Mouse (Mus musculus) G1E (cell line): ENCODE measurements around the gene Npas3. TPM values are rescaled to one million over a fixed set of nuclear protein-coding genes. Genes with fewer than 3 reads are reported as not detected.

Source experiments
- ATAC-seq: 2 replicates; pipeline ENCODE4 v1.8.0; 2016; ENCODE audit warnings: mild to moderate bottlenecking; ENCODE audit not compliant: insufficient number of reproducible peaks, poor library complexity, low FRiP score, severe bottlenecking; ENCODE audit errors: extremely low read depth
- DNase-seq: peaks from one replicate; pipeline ENCODE4 v3.0.0; 2012; ENCODE audit warnings: low spot score
- H3K27me3 ChIP-seq: 2 replicates; pipeline ENCODE4 v1.6.1; 2012; ENCODE audit warnings: mild to moderate bottlenecking, low read length, inconsistent platforms; ENCODE audit not compliant: insufficient read depth
- H3K36me3 ChIP-seq: replicated peaks from 2 replicates; pipeline ENCODE3; 2012; ENCODE audit warnings: mild to moderate bottlenecking, inconsistent platforms
- H3K4me1 ChIP-seq: 2 replicates; pipeline ENCODE4 v1.6.1; 2012; ENCODE audit warnings: low read depth, low read length, inconsistent platforms, mixed read lengths; ENCODE audit not compliant: insufficient read depth
- H3K4me3 ChIP-seq: 2 replicates; pipeline ENCODE4 v1.5.1; 2012; ENCODE audit warnings: low read depth, mild to moderate bottlenecking, inconsistent platforms, low read length, moderate library complexity, mixed read lengths
- H3K9me3 ChIP-seq: replicated peaks from 2 replicates; pipeline ENCODE4 v1.6.1; 2012; ENCODE audit warnings: inconsistent platforms
- CTCF ChIP-seq: IDR thresholded peaks from 2 replicates; pipeline ENCODE4 v1.5.1; 2012; ENCODE audit warnings: low read depth, low read length, inconsistent platforms, mixed read lengths
- GATA1 ChIP-seq: IDR thresholded peaks from 2 replicates; pipeline ENCODE4 v1.6.1; 2012; ENCODE audit warnings: borderline replicate concordance, low read length, inconsistent platforms, mixed read lengths
- GATA2 ChIP-seq: IDR thresholded peaks from 2 replicates; pipeline ENCODE4 v1.6.1; 2012; ENCODE audit warnings: low read depth, low read length, inconsistent platforms, borderline replicate concordance
- POLR2AphosphoS5 ChIP-seq: IDR thresholded peaks from 2 replicates; pipeline ENCODE4 v1.6.1; 2012; ENCODE audit warnings: low read depth, low read length, inconsistent platforms; ENCODE audit not compliant: insufficient replicate concordance
- TAL1 ChIP-seq: conservative IDR thresholded peaks from 2 replicates; pipeline ENCODE4 v1.6.1; 2012; ENCODE audit warnings: low read depth, low read length, inconsistent platforms, mixed read lengths
- polyA plus RNA-seq: library from polyadenylated mRNA; stranded (reverse); fragments of >175 nt; gene quantifications from 2 replicates; pipeline ENCODE4 v1.2.3, GENCODE M21; 2012
- total RNA-seq, 2 experiments: library from RNA; stranded (forward) in 1 of 2; stranded (reverse) in 1 of 2; fragments of 200-1000 nt in 1 of 2; fragments of >200 nt in 1 of 2; fragmentation: Nextera tagmentation in 1 of 2; gene quantifications; 2 replicates each; pipeline ENCODE4 v1.2.3; 2014 to 2017

Gene Npas3
- total and polyA plus RNA-seq, 3 experiments, result 0.11 TPM; not detected in 2

- peaks cover 30% of the 10 kb centered on the region for H3K9me3 ChIP-seq
- ATAC-seq (no peak), DNase-seq (no peak)
These were observed 219.1 kb downstream of the Npas3 start for GRCm38 (mm10) chr12:53467549-53467948.

GRCm38 (mm10) chr12:53474486-53474885 is 226.0 kb downstream of the Npas3 start:
- DNase-seq (no peak), ATAC-seq (no peak)
- Histone ChIP-seq H3K36me3 (no peaks in the 10 kb centered on the region), H3K9me3 (peaks cover 28% of the 10 kb centered on the region), H3K4me1 (no peaks in the 10 kb centered on the region), H3K4me3 (no peak overlapping the region), H3K27me3 (no peaks in the 10 kb centered on the region)
- TF ChIP-seq CTCF (no peak), POLR2AphosphoS5 (no peak), TAL1 (no peak), GATA1 (no peak), GATA2 (no peak)

More at GRCm38 (mm10) chr12:53467549-53467948, 219.1 kb downstream of the Npas3 start:
- no peaks in the 10 kb centered on the region for H3K27me3 ChIP-seq
- TF ChIP-seq TAL1, result no peak
- no peak for TF ChIP-seq GATA1
- TF ChIP-seq GATA2, result no peak
- TF ChIP-seq POLR2AphosphoS5, result no peak
- TF ChIP-seq CTCF, result no peak
- H3K4me1 ChIP-seq, result no peaks in the 10 kb centered on the region
- no peaks in the 10 kb centered on the region for H3K36me3 ChIP-seq
- H3K4me3 ChIP-seq, result no peak overlapping the region

- ATAC-seq, result no peak
- TF ChIP-seq GATA1 (no peak), CTCF (no peak), TAL1 (no peak), GATA2 (no peak), POLR2AphosphoS5 (no peak)
- no peaks in the 10 kb centered on the region for H3K36me3 ChIP-seq
These were observed 236.4 kb downstream of the Npas3 start for GRCm38 (mm10) chr12:53484924-53485323.

GRCm38 (mm10) chr12:53496386-53496785 is 247.9 kb downstream of the Npas3 start:
- TF ChIP-seq CTCF, result no peak
- ATAC-seq (no peak), DNase-seq (no peak)
- Histone ChIP-seq H3K4me3 (no peak overlapping the region), H3K9me3 (peaks cover 12% of the 10 kb centered on the region), H3K27me3 (no peaks in the 10 kb centered on the region), H3K4me1 (no peaks in the 10 kb centered on the region), H3K36me3 (no peaks in the 10 kb centered on the region)

More at GRCm38 (mm10) chr12:53484924-53485323, 236.4 kb downstream of the Npas3 start:
- H3K9me3 ChIP-seq, result peaks cover 41% of the 10 kb centered on the region
- H3K4me1 ChIP-seq, result no peaks in the 10 kb centered on the region
- no peak for DNase-seq
- no peaks in the 10 kb centered on the region for H3K27me3 ChIP-seq
- no peak overlapping the region for H3K4me3 ChIP-seq

GRCm38 (mm10) chr12:53514885-53515284 is 266.4 kb downstream of the Npas3 start:
- Histone ChIP-seq H3K27me3 (no peaks in the 10 kb centered on the region), H3K4me3 (no peak overlapping the region)
- ATAC-seq, result no peak

GRCm38 (mm10) chr12:53519556-53519955 is 271.1 kb downstream of the Npas3 start:
- Histone ChIP-seq H3K4me3 (no peak overlapping the region), H3K9me3 (peaks cover 19% of the 10 kb centered on the region), H3K36me3 (no peaks in the 10 kb centered on the region), H3K27me3 (no peaks in the 10 kb centered on the region), H3K4me1 (no peaks in the 10 kb centered on the region)
- no peak for DNase-seq
- ATAC-seq, result no peak
- TF ChIP-seq CTCF (no peak), TAL1 (no peak), POLR2AphosphoS5 (no peak), GATA1 (no peak), GATA2 (no peak)

More at GRCm38 (mm10) chr12:53514885-53515284, 266.4 kb downstream of the Npas3 start:
- TF ChIP-seq TAL1 (no peak), GATA1 (no peak), CTCF (no peak), GATA2 (no peak), POLR2AphosphoS5 (no peak)
- Histone ChIP-seq H3K4me1 (no peaks in the 10 kb centered on the region), H3K9me3 (peaks cover 18% of the 10 kb centered on the region), H3K36me3 (no peaks in the 10 kb centered on the region)
- DNase-seq, result no peak

- ATAC-seq, result no peak
- peaks cover 25% of the 10 kb centered on the region for H3K9me3 ChIP-seq
- no peaks in the 10 kb centered on the region for H3K4me1 ChIP-seq
- no peak overlapping the region for H3K4me3 ChIP-seq
- no peaks in the 10 kb centered on the region for H3K27me3 ChIP-seq
- no peaks in the 10 kb centered on the region for H3K36me3 ChIP-seq
- TF ChIP-seq TAL1, result no peak
- no peak for TF ChIP-seq GATA1
- no peak for TF ChIP-seq GATA2
- TF ChIP-seq CTCF, result no peak
- TF ChIP-seq POLR2AphosphoS5, result no peak
- DNase-seq, result no peak
These were observed 274.2 kb downstream of the Npas3 start for GRCm38 (mm10) chr12:53522631-53523030.
